Mouse (Mus musculus) thymus, adult 2 months (tissue): ENCODE results near the gene Zfp706. TPM values are rescaled to one million over a fixed set of nuclear protein-coding genes. Genes with fewer than 3 reads are reported as not detected.
"Not testable (repeated sequence)": the region's sequence is repeated elsewhere in the genome, so short reads cannot be mapped to it uniquely, and the experiment has no call there.

Source experiments
- DNase-seq: peaks from one replicate; pipeline ENCODE4 v3.0.0; 2021
- H3K27ac ChIP-seq: fragments of 200-500 bp; 2 replicates; pipeline ENCODE4 v1.5.1; 2012; ENCODE audit warnings: low read length, control low read depth; ENCODE audit not compliant: control insufficient read depth, insufficient read depth
- H3K27me3 ChIP-seq: fragments of 200-500 bp; 2 replicates; pipeline ENCODE4 v1.6.1; 2012; ENCODE audit warnings: mild to moderate bottlenecking, low read length, moderate library complexity, mixed read lengths; ENCODE audit not compliant: control insufficient read depth, insufficient read depth
- H3K36me3 ChIP-seq: fragments of 200-500 bp; 2 replicates; pipeline ENCODE4 v1.6.1; 2012; ENCODE audit warnings: mild to moderate bottlenecking, low read length, moderate library complexity; ENCODE audit not compliant: control insufficient read depth, insufficient read depth
- H3K4me1 ChIP-seq: fragments of 200-500 bp; replicated peaks from 2 replicates; pipeline ENCODE4 v1.6.1; 2012; ENCODE audit warnings: low read length; ENCODE audit not compliant: control insufficient read depth, insufficient read depth
- H3K4me3 ChIP-seq: fragments of 200-500 bp; 2 replicates; pipeline ENCODE4 v1.5.1; 2012; ENCODE audit warnings: mild to moderate bottlenecking, low read length, control low read depth, moderate library complexity; ENCODE audit not compliant: control insufficient read depth, insufficient read depth
- CTCF ChIP-seq: fragments of 200-500 bp; IDR thresholded peaks from 2 replicates; pipeline ENCODE4 v1.5.1; 2012; ENCODE audit warnings: mild to moderate bottlenecking, control low read depth, low read length, moderate library complexity, borderline replicate concordance; ENCODE audit not compliant: control insufficient read depth, poor library complexity, insufficient read depth; ENCODE audit errors: extremely low read depth
- POLR2A ChIP-seq: fragments of 200-500 bp; IDR thresholded peaks from 2 replicates; pipeline ENCODE4 v1.6.1; 2012; ENCODE audit warnings: mild to moderate bottlenecking, low read length, control low read depth, moderate library complexity; ENCODE audit not compliant: control insufficient read depth, poor library complexity, insufficient read depth; ENCODE audit errors: extremely low read depth
- WGBS: fragments of 180-500 bp; shearing (Covaris S2); methylation state at CpG from one replicate; pipeline ENCODE4 v1.1.7; 2018; 5-methylcytosine and 5-hydroxymethylcytosine counted together
- polyA plus RNA-seq: library from polyadenylated mRNA; depleted of rRNA; stranded (reverse); fragments of >200 nt; gene quantifications from 2 replicates; pipeline ENCODE4 v1.2.3, GENCODE M21; 2012

Zfp706 gene
- polyA plus RNA-seq, 1 experiment, result 33.7 TPM

DNA sequence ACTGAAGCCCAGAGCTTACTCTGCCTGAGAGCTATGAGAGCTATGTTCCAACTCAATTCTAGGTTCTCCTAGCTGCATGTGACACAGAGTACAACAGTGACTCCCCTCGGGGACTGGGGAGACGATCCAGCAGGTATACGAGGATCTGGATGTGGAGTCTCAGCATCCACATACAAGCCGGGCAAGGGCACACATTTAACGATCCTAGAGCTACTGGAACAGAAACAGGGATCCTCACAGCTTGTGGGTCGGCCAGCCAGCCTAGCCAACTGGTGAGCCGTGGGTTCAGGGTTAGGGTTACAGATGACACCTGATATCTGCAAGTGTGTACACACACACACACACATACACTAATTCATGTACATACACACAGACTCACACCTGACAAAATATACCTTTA, 5.3 kb downstream of the Zfp706 start:
- no peak for DNase-seq
- no peaks in the 10 kb centered on the region for H3K27me3 ChIP-seq
- no peak for TF ChIP-seq POLR2A
- WGBS, result 93% methylated on average over 7 of the region's 7 CpGs
- H3K36me3 ChIP-seq, result peaks cover 55% of the 10 kb centered on the region
- no peak overlapping the region for H3K4me3 ChIP-seq
- peaks cover 4% of the 10 kb centered on the region for H3K4me1 ChIP-seq
- no peak overlapping the region for H3K27ac ChIP-seq

DNA sequence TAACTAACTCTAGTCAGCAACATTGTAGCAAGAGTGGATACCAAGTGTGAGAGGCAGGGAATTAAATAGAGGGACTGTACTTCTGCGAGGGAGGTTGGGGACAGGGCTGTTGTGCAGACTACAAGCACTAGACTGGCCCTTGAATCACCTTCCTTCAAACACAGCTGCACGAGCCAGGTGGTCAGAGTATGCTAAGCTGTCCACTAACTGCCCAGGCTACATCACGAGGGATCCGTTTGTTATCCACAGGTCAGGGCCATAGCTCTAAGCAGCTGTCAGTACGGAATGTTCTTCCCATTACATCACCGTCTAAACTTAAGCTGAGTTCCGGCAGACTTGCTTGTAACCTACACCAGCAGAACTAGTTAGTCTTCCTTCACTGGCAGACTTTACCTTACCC, 8.0 kb downstream of the Zfp706 start:
- H3K27ac ChIP-seq, H3K4me3 ChIP-seq, DNase-seq, H3K27me3 ChIP-seq, H3K4me1 ChIP-seq: not testable (repeated sequence)
- H3K36me3 ChIP-seq, result peaks cover 61% of the 10 kb centered on the region
- WGBS, result 92% methylated on average over 7 of the region's 7 CpGs

DNA sequence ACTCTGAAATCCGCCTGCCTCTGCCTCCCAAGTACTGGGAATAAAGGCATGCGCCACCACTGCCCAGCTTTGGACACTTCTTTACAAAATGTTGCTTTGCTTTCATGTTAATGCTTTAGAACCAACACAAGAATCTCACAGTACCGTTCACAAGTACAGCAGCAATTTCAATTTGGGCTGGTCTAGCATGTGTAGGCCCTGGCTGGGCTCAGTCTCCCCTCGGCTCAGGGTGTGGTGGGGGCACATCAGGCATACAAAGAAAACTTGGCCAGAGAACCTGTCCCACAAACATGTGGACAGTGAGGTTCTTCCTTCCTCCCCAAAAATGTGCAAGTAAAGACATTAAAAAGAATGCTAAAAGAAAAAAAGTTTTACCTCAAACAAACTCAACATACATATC, 12.4 kb downstream of the Zfp706 start:
- 97% methylated on average over 4 of the region's 4 CpGs for WGBS
- no peak overlapping the region for H3K27ac ChIP-seq
- no peaks in the 10 kb centered on the region for H3K4me1 ChIP-seq
- H3K36me3 ChIP-seq, result peaks cover 30% of the 10 kb centered on the region
- no peak for DNase-seq
- no peak for TF ChIP-seq POLR2A
- TF ChIP-seq CTCF, result no peak
- H3K27me3 ChIP-seq, result no peaks in the 10 kb centered on the region
- H3K4me3 ChIP-seq, result no peak overlapping the region

DNA sequence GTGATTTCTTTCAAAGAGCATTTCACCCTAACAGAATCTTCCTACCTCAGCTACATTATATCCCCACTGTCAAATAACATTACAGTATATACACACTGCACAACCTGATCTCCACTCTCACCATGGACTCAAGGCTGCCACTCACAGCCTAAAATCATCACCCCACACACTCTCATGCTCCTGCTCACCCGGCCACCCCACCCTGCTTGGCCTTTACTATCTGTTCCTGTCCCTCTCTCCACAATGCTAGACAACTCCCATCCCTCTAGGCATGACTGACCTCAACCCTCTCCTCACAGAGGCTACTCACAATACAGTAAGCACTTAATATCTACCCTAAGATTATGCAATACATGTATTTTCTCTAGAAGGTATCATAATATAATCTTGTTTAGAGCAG, 12.9 kb downstream of the Zfp706 start:
- TF ChIP-seq CTCF, result no peak
- TF ChIP-seq POLR2A, result no peak
- no peaks in the 10 kb centered on the region for H3K27me3 ChIP-seq
- no peaks in the 10 kb centered on the region for H3K4me1 ChIP-seq
- DNase-seq, result no peak
- no peak overlapping the region for H3K27ac ChIP-seq
- H3K4me3 ChIP-seq, result no peak overlapping the region
- 90% methylated on average over 1 of the region's 1 CpGs for WGBS
- peaks cover 25% of the 10 kb centered on the region for H3K36me3 ChIP-seq

DNA sequence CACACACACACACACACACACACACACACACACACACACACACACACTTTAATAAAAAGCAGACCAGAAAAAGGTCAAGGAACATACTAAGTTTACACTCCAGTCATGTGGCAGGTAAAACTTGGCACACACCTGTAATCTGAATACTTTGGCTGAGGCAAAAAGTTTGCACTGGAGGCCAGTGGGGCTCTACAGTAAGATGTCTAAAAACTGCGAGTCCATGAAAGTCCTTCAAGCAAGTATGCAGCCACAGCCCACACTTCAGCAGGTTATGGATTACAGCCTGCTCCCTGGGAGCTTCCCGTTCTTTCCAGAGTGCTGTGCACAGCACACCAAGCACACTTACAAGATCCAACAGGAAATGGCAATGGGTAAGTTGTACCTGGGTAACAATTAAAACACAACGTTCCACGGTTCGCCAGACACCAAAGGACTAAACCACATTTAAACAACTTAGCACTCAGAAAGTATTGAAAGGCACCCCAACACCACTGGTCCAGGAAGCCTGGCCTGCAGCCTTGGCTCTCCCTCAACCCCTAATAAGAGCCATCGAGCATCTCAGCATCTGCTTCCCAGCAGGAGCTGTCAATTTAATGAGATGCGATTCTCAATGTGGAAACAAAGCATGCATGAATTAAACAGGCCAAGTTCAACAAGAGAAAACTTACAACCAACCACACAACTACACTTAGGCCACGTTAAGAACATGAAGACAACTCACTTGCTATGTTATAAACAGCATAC, 14.0 kb downstream of the Zfp706 start:
- no peaks in the 10 kb centered on the region for H3K27me3 ChIP-seq
- no peak overlapping the region for H3K4me3 ChIP-seq
- TF ChIP-seq POLR2A (no peak), CTCF (no peak)
- no peak for DNase-seq
- H3K36me3 ChIP-seq, result peaks cover 20% of the 10 kb centered on the region
- H3K27ac ChIP-seq, result no peak overlapping the region
- 91% methylated on average over 8 of the region's 8 CpGs for WGBS
- H3K4me1 ChIP-seq, result no peaks in the 10 kb centered on the region

DNA sequence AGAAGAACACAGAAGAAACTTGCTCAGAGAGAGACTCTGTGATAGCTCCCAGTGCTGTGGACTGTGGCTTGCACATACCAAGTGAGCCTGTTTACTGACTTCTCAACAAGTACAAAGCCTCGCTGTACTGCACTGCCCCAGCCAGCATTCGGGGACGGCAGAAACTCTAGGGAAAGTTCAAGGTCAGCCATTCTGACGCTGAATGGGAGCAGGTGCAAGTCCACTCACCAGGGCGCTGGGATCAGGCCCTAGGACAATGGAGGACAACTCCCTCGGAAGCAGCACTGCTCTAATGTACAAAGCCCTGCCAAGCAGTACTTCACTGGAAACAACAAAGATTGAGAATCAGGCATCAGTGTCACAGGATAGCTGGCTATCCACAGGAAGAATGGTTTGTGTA, 16.2 kb downstream of the Zfp706 start:
- DNase-seq, result no peak
- no peak overlapping the region for H3K27ac ChIP-seq
- no peaks in the 10 kb centered on the region for H3K27me3 ChIP-seq
- 93% methylated on average over 6 of the region's 6 CpGs for WGBS
- no peak overlapping the region for H3K4me3 ChIP-seq
- peaks cover 5% of the 10 kb centered on the region; the same call in 1 of the 2 replicates for H3K36me3 ChIP-seq
- TF ChIP-seq CTCF, result no peak
- TF ChIP-seq POLR2A, result no peak
- 0 out of 2 replicates have a peak, but pooled peaks cover 4% of the 10 kb centered on the region for H3K4me1 ChIP-seq

DNA sequence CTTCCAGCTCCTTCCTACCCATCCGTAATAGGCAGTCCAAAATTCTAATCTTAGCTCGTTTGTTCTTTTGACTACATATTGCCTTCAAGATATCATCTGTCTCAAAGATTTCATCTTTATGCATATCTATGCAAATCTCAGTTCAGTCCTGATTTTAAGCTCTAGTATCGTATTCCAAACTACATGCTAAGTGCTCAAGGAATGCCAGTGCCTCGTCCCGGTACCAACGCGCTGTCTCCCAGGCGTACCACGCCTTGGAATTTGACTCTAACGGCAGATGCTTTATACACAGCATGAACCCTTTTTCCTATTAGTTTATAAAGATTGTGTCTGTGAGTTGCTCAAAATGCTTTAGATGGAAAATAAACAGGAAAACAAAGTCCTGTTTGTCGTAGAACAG, 17.7 kb downstream of the Zfp706 start:
- DNase-seq, result no peak
- Histone ChIP-seq H3K4me3 (no peak overlapping the region), H3K27me3 (no peaks in the 10 kb centered on the region), H3K36me3 (peaks cover under 1% of the 10 kb centered on the region; the same call in 1 of the 2 replicates), H3K27ac (no peak overlapping the region), H3K4me1 (0 out of 2 replicates have a peak, but pooled peaks cover 4% of the 10 kb centered on the region)
- TF ChIP-seq POLR2A, result no peak
- TF ChIP-seq CTCF, result no peak
- WGBS, result 97% methylated on average over 11 of the region's 11 CpGs
